Mouse (Mus musculus) forebrain, embryonic 15.5 days (tissue): ENCODE results near the gene Homer2. TPM values are rescaled to one million over a fixed set of nuclear protein-coding genes. Genes with fewer than 3 reads are reported as not detected.
A peak's percentile ranks its signal among the peaks of the same experiment; 100 is the strongest.

ENCODE experiments used
- ATAC-seq: fragments of 200-750 bp; cut with Nextera tagmentation; replicated peaks from 2 replicates; pipeline ENCODE4 v1.8.0; 2017; ENCODE audit warnings: mild to moderate bottlenecking, moderate TSS enrichment, moderate library complexity
- H3K27ac ChIP-seq: fragments of 300-500 bp; sonication (generic); replicated peaks from 2 replicates; pipeline ENCODE4 v1.5.1; 2015; ENCODE audit warnings: mild to moderate bottlenecking, inconsistent platforms
- H3K27me3 ChIP-seq: fragments of 300-500 bp; sonication (generic); 2 replicates; pipeline ENCODE4 v1.6.1; 2015; ENCODE audit warnings: inconsistent platforms
- H3K36me3 ChIP-seq: fragments of 300-500 bp; sonication (generic); 2 replicates; pipeline ENCODE4 v1.6.1; 2015; ENCODE audit warnings: mild to moderate bottlenecking, inconsistent platforms
- H3K4me1 ChIP-seq: fragments of 300-500 bp; sonication (generic); 2 replicates; pipeline ENCODE4 v1.6.1; 2015; ENCODE audit warnings: inconsistent platforms
- H3K4me2 ChIP-seq: fragments of 300-500 bp; sonication (generic); replicated peaks from 2 replicates; pipeline ENCODE4 v1.6.1; 2015; ENCODE audit warnings: mild to moderate bottlenecking, inconsistent platforms
- H3K4me3 ChIP-seq: fragments of 300-500 bp; sonication (generic); 2 replicates; pipeline ENCODE4 v1.5.1; 2015; ENCODE audit warnings: mild to moderate bottlenecking, inconsistent platforms
- H3K9ac ChIP-seq: fragments of 300-500 bp; sonication (generic); replicated peaks from 2 replicates; pipeline ENCODE4 v1.6.1; 2015; ENCODE audit warnings: mild to moderate bottlenecking, inconsistent platforms
- H3K9me3 ChIP-seq: fragments of 300-500 bp; sonication (generic); 2 replicates; pipeline ENCODE4 v1.6.1; 2016; ENCODE audit warnings: inconsistent platforms
- WGBS: fragments of 180-500 bp; shearing (Covaris S2); methylation state at CpG from one replicate; pipeline ENCODE4 v1.1.7; 2015; ENCODE audit warnings: mixed read lengths; 5-methylcytosine and 5-hydroxymethylcytosine counted together
- polyA plus RNA-seq: library from polyadenylated mRNA; unstranded; fragments of >200 nt; fragmentation: Nextera tagmentation; extraction: Ambion mirVana; gene quantifications from 2 replicates; pipeline ENCODE4 v1.2.1, GENCODE M21; 2015

Homer2 gene
- polyA plus RNA-seq, 1 experiment from 2014 or later: 25.9 TPM

DNA sequence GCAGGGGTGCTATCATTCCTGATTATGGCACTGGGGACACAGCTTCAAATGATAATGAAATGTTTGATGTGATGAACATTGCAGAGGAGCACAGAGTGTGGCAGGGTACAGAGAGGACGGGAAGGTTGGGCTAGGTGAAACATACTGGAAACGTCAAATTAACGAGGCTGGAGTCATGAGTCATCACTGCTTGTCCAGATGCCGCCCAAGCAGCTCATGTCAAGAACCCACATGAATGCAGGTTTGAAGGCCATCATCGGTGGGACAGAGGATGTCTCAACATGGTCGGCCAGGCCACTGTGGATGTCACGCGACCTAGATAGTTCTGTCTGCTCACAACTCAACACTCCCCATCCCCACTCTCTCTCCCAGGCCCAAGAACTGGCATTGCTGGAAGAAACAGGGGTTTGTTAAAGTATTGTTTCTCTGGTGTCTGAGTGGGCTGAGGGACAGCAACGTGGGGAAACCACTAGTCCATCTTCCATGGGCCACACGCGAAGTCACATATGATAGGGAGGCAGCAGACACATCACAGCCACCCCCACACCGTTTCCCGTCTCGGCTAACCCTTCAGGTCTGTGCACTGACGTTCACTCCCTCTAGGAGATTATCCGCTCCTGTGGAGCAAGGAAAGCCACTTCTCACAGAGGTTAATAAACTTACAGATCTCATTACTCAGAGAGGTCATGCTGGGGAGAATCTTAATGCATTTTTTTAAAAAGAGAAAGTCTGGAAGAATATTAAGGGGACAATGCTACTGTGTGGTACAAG is 11.4 kb downstream of the Homer2 start:
- whole genome bisulfite sequencing: 81% methylated on average over 16 of the region's 16 CpGs
- H3K4me2 ChIP-seq: no peak overlapping the region
- no peaks in the 10 kb centered on the region for H3K36me3 ChIP-seq
- no peak for ATAC-seq
- H3K9ac ChIP-seq: no peak overlapping the region
- H3K9me3 ChIP-seq: no peaks in the 10 kb centered on the region
- no peak overlapping the region for H3K27ac ChIP-seq
- no peak overlapping the region for H3K4me3 ChIP-seq
- H3K27me3 ChIP-seq: no peaks in the 10 kb centered on the region
- no peaks in the 10 kb centered on the region; the same call in 1 of the 2 replicates for H3K4me1 ChIP-seq

- no peak overlapping the region for H3K9ac ChIP-seq
- no peaks in the 10 kb centered on the region for H3K36me3 ChIP-seq
- H3K27ac ChIP-seq: no peak overlapping the region
- no peak overlapping the region for H3K4me2 ChIP-seq
- 91% methylated on average over 5 of the region's 5 CpGs for WGBS
- no peak for ATAC-seq
- no peaks in the 10 kb centered on the region for H3K9me3 ChIP-seq
- H3K27me3 ChIP-seq: no peaks in the 10 kb centered on the region
- H3K4me1 ChIP-seq: peaks cover 13% of the 10 kb centered on the region
- no peak overlapping the region for H3K4me3 ChIP-seq
These were observed 16.3 kb downstream of the Homer2 start for GRCm38 (mm10) chr7:81691067-81691466.

- no peak overlapping the region for H3K4me3 ChIP-seq
- H3K9me3 ChIP-seq: no peaks in the 10 kb centered on the region
- no peak overlapping the region for H3K4me2 ChIP-seq
- H3K27ac ChIP-seq: no peak overlapping the region; the same call in 1 of the 2 replicates
- no peak for ATAC-seq
- no peaks in the 10 kb centered on the region for H3K36me3 ChIP-seq
- no peak overlapping the region for H3K9ac ChIP-seq
- 62% methylated on average over 8 of the region's 8 CpGs for WGBS
- no peaks in the 10 kb centered on the region for H3K27me3 ChIP-seq
- H3K4me1 ChIP-seq: peaks cover 13% of the 10 kb centered on the region
These were observed 18.1 kb downstream of the Homer2 start for GRCm38 (mm10) chr7:81689116-81689681.

GRCm38 (mm10) chr7:81688378-81688777 is 18.9 kb downstream of the Homer2 start:
- ATAC-seq: no peak
- Histone ChIP-seq H3K27me3 (no peaks in the 10 kb centered on the region), H3K4me3 (no peak overlapping the region), H3K36me3 (no peaks in the 10 kb centered on the region), H3K4me2 (no peak overlapping the region), H3K9me3 (no peaks in the 10 kb centered on the region), H3K9ac (no peak overlapping the region), H3K4me1 (peaks cover 13% of the 10 kb centered on the region), H3K27ac (no peak overlapping the region)
- WGBS: 84% methylated on average over 9 of the region's 9 CpGs

- Histone ChIP-seq H3K4me1 (peaks cover 13% of the 10 kb centered on the region), H3K36me3 (no peaks in the 10 kb centered on the region), H3K4me2 (no peak overlapping the region), H3K9me3 (no peaks in the 10 kb centered on the region), H3K9ac (no peak overlapping the region), H3K27me3 (no peaks in the 10 kb centered on the region), H3K27ac (no peak overlapping the region), H3K4me3 (no peak overlapping the region)
- no peak for ATAC-seq
- 93% methylated on average over 6 of the region's 6 CpGs for WGBS
These were observed 19.5 kb downstream of the Homer2 start for GRCm38 (mm10) chr7:81687684-81688316.

GRCm38 (mm10) chr7:81685375-81685774 is 22.0 kb downstream of the Homer2 start:
- Histone ChIP-seq H3K36me3 (no peaks in the 10 kb centered on the region), H3K27ac (no peak overlapping the region), H3K9ac (no peak overlapping the region), H3K4me2 (no peak overlapping the region), H3K4me3 (no peak overlapping the region), H3K9me3 (no peaks in the 10 kb centered on the region), H3K27me3 (no peaks in the 10 kb centered on the region), H3K4me1 (peaks cover 17% of the 10 kb centered on the region)
- 84% methylated on average over 7 of the region's 7 CpGs for WGBS
- no peak for ATAC-seq

DNA sequence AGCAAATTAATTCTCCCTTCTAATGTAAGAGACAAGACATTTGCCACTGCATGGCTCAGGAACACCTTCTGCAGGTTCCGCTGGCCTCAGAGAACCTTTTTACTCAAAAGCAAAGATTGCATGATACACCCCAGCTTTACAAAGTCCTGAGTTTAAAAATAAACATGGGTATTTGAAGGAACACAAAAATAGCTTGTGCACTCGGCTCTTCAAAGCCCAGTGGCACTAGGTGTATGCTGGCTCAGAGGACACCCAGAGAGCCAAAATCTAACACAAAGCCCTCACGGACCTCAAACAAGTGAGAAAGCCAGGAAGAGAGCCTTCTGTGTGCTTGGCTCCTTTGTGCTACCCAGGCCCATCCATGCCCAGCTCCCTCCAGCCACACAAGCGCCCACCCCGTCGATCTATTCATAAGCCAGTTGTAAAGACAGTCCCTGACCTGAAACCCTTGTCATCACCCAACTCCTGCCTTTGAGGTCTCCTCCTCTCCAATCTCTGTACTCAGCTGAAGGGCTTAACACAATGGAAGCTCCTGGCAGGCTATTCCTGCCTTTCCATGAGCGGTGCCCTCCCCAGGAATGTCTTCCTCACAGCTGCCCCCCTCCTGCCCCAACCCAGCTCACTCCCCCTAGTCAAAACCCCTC is 23.4 kb downstream of the Homer2 start:
- H3K27me3 ChIP-seq: no peaks in the 10 kb centered on the region
- no peaks in the 10 kb centered on the region for H3K36me3 ChIP-seq
- H3K27ac ChIP-seq: no peak overlapping the region
- H3K4me2 ChIP-seq: no peak overlapping the region
- H3K4me1 ChIP-seq: peaks cover 5% of the 10 kb centered on the region
- no peaks in the 10 kb centered on the region for H3K9me3 ChIP-seq
- H3K9ac ChIP-seq: no peak overlapping the region
- H3K4me3 ChIP-seq: no peak overlapping the region
- ATAC-seq: peak; percentile 29; the same call in 1 of the 2 replicates
- 62% methylated on average over 7 of the region's 7 CpGs for WGBS

DNA sequence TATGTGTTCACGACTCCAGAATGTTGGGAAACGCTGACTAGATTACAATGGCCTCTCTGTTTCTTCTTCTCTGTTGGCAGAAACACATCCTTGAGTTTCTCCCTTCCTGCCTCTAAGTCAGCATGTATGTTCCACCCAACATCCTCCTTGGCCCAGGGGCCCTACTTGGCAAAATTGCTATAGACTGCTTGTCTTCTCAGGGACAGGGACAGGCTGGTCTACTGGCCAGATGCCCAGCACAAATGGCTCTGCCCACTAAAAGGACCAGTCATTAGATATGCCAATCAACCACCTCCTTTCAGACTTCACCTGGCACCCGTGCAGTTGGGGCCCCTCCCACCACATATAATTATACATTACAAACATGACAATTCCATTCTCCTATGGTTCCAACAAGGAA is 25.9 kb downstream of the Homer2 start:
- no peak for ATAC-seq
- Histone ChIP-seq H3K9me3 (no peaks in the 10 kb centered on the region), H3K27ac (no peak overlapping the region), H3K4me1 (peaks cover 4% of the 10 kb centered on the region; the same call in 1 of the 2 replicates), H3K9ac (no peak overlapping the region), H3K4me3 (no peak overlapping the region), H3K36me3 (no peaks in the 10 kb centered on the region), H3K4me2 (no peak overlapping the region), H3K27me3 (no peaks in the 10 kb centered on the region)
- WGBS: 44% methylated on average over 3 of the region's 3 CpGs

DNA sequence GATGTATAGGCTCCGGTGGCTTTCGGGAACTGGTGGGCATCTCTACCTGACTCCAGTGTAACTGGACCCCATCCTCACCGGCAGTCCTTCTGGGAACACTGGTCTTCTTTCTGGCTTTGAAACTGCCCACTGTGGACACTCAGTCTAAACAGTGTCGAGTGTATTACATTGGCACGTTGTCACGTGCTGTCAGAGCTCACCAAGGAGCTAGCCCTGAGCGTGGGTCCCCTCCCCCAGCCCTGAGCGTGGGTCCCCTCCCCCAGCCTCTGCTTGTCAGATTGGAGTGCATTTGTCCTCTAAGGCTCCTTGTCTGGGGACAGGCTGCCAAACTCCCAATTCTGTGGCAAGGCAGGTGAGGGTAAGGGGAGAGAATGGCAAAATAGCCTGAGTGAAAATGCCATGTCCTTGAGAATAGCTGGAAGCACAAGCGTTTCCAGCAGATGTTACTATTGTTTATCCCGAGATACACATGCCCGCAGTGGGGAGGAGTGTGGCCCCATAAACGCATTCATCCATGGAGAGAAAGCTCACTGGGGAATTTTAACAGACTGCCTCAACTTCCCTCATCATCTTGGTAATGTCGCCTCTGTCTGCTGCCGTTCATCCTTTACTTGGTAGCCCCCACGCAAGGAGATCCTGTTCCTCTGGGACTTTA is 33.8 kb downstream of the Homer2 start:
- Histone ChIP-seq H3K4me3 (peak overlapping the region; percentile 12), H3K27me3 (no peaks in the 10 kb centered on the region), H3K9ac (no peak overlapping the region; the same call in 1 of the 2 replicates), H3K4me1 (peaks cover 15% of the 10 kb centered on the region), H3K27ac (peak overlapping the region; percentile 72), H3K9me3 (no peaks in the 10 kb centered on the region), H3K36me3 (no peaks in the 10 kb centered on the region), H3K4me2 (peak overlapping the region; percentile 32)
- ATAC-seq: peak; percentile 84
- WGBS: 34% methylated on average over 15 of the region's 15 CpGs

DNA sequence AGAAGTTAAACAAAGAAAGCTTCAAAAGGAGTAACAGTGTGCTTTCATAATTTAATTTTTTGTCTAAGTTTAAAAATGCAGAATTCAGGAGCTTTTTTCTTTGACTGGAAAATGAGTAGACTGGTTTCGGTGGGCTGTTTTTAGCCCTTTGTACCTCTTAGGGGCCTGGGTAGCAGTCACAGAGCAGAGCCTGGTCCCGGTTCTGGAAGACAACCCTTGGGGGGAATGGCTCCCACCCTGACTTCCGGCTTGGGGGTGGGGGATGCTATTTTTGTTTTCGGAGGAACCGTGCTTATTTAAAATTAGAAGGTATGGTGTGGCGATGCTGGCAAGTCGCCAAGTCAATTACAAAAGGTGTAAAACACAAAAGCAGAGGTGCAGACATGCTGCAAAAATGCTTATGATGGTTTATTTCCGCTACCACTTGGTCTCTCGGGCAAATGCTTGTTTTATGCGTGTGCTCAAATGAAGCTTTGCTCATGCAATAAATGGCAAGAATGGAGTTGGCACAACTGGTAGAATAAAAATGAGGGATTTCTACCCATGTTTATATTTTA is 34.5 kb downstream of the Homer2 start:
- peak overlapping the region; percentile 8; the same call in 1 of the 2 replicates for H3K4me3 ChIP-seq
- H3K9me3 ChIP-seq: no peaks in the 10 kb centered on the region
- ATAC-seq: 0 out of 2 replicates have a peak, but pooled peaks have one; percentile 59
- WGBS: 34% methylated on average over 10 of the region's 10 CpGs
- no peaks in the 10 kb centered on the region for H3K27me3 ChIP-seq
- no peaks in the 10 kb centered on the region for H3K36me3 ChIP-seq
- H3K27ac ChIP-seq: peak overlapping the region; percentile 72
- peaks cover 15% of the 10 kb centered on the region for H3K4me1 ChIP-seq
- H3K9ac ChIP-seq: no peak overlapping the region; the same call in 1 of the 2 replicates
- H3K4me2 ChIP-seq: peak overlapping the region; percentile 32

GRCm38 (mm10) chr7:81667156-81667555 is 40.2 kb downstream of the Homer2 start:
- Histone ChIP-seq H3K4me1 (no peaks in the 10 kb centered on the region), H3K9me3 (no peaks in the 10 kb centered on the region), H3K27me3 (no peaks in the 10 kb centered on the region), H3K9ac (no peak overlapping the region), H3K36me3 (no peaks in the 10 kb centered on the region), H3K27ac (no peak overlapping the region), H3K4me2 (no peak overlapping the region), H3K4me3 (no peak overlapping the region)
- ATAC-seq: no peak
- 85% methylated on average over 4 of the region's 4 CpGs for WGBS
